Mouse (Mus musculus) lung, adult 2 months (tissue): ENCODE measurements around the gene Myh14.

Experiments used
- CTCF ChIP-seq: fragments of 200-500 bp; IDR thresholded peaks from 2 replicates; pipeline ENCODE4 v1.5.1; 2011; ENCODE audit warnings: mild to moderate bottlenecking, low read length, control low read depth; ENCODE audit not compliant: insufficient read depth
- POLR2A ChIP-seq: fragments of 200-500 bp; IDR thresholded peaks from 2 replicates; pipeline ENCODE4 v1.6.1; 2011; ENCODE audit warnings: low read depth, mild to moderate bottlenecking, control low read depth, low read length, borderline replicate concordance; ENCODE audit errors: extremely low read depth

GRCm38 (mm10) chr7:44633407-44633806, 37.2 kb downstream of the Myh14 start:
- TF ChIP-seq CTCF (no peak), POLR2A (no peak)
